Mouse (Mus musculus): Measurements from ENCODE around the gene Cox8b.

Gene Cox8b

DNA sequence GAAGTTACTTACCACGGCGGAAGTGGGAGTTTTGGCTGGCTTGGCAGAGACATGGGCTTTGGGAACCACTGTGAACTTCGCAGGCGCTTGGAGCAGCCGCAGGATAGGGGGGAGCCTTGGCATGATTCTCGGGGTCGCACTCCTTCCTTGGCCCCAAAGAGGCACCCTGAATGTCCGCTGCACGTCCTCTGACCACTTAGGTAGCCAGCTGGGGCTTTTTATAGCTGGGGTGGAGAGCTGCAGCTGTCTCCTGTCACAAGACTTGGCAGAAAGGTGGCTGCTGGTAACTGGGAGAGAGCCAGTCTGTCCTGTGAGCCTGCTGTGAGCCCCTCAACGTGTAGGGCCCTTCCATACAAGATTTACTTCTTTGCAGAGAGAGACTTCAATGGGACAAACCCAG is at the start of gene Cox8b:
Cox8b (minus strand) TSS at position 227 of the 400 bp plus-strand sequence.
- in situ Hi-C loops (cut with MboI, MseI), result loop anchor here (5.0 kb wide), 3 partner anchors 53 to 147 kb away; partner anchors contain the start of genes Odf3 (in 1 of the 2) and Scgb1c1 (in 1 of the 2)

DNA sequence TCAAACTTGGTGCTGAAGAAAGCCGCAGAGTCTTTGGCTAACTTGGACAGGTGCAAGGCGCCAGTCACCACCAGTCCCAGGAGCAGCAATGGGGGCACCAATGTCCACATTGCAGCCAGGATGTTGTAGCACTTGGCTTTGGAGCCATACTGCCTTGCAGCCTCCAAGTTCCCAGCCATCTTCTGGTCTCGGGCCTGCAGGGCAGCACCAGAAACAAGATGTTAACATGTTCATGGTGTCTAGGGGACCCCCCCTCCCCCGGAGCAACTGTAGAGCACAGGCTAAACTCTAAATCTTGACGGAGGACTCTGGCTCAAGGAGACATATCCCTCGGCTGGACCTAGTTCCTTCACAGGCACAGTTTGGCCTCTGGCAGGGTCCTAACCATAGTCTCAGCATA is 49.0 kb upstream of the Cox8b start:
- in situ Hi-C loops (cut with MboI, MseI), result loop anchor here in 1 of 2 experiments (5.0 kb wide), 1 partner anchor 223 kb away; the partner anchor contains the start of gene Rnh1

DNA sequence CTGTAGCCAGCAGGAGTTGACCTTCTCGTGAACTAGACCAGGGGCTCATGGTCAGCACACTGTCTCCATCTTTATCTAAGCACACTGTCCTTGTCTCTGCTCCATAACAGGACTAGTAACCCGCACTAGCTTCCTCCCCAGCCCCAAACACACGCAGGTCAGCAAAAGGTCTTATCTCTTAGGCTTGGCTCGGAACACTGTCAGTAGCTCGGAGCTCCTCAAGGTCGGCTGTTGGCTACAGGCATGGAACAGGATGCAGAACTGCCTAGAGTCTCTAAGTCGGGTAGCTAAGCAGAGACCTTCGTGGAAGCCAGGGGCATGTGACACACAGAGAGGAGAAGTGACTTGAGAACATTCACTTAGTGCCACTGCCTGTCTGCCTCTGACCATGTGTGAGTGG is 47.9 kb upstream of the Cox8b start:
- in situ Hi-C loops (cut with MboI, MseI), result loop anchor here in 1 of 2 experiments (5.0 kb wide), 1 partner anchor 224 kb away; the partner anchor contains the start of gene Rnh1

DNA sequence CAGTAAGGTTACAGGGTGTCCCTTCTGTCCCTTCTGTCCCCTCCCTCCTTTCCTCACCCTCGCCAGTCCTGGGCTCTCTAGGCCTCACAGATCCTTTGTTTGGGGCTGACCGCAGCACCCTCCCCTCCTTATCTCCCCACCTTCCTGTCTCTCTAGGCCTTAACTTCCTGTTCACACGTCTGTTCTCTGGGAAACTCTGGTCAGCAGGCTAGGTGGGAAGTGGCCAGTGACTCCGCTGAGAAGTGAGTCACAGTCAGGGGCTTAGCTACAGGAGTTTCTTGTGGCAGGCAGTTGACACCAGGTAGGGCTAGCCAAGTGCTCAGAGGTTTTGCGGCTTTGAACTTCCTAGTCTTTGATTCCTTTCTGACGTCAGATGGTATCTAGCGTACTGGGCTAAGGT is 46.7 kb upstream of the Cox8b start:
- in situ Hi-C loops (cut with MboI, MseI), result loop anchor here in 1 of 2 experiments (5.0 kb wide), 1 partner anchor 225 kb away; the partner anchor contains the start of gene Rnh1

DNA sequence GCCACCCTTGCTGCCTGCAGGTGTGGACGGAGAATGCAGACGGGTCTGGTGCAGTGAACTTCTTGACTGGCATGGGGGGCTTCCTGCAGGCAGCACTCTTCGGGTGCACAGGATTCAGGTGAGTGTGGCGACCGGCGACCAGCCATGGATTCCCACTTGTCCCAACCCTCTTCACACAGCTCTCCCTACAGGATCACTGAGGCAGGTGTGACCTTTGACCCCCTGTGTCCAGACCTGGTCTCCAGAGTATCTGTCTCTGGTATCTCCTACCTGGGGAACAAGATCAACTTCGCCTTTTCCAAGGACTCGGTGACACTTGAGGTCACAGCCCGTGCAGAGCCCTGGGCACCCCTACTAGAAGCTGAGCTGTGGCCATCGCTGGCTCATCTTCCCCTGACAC is 46.1 kb upstream of the Cox8b start:
- in situ Hi-C loops (cut with MboI, MseI), result loop anchor here in 1 of 2 experiments (5.0 kb wide), 1 partner anchor 226 kb away; the partner anchor contains the start of gene Rnh1

DNA sequence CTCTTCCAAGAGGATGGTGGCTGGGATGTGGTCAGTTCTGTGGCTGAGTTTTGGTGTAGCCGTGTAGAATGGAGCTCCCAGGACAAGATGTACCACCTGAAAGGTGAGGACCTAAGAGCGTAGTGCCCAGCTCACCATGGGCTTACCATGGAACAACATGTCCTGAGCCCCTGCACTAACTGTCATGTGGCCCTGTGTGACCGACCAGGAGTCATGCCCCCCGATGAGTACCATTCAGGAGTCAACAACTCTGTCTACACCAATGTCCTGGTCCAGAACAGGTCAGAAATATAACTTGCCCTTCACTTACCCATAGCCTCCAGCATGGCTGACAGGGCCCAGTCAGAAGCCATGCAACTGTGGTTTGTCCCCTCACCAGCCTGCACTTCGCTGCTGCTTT is 45.0 kb upstream of the Cox8b start:
- in situ Hi-C loops (cut with MboI, MseI), result loop anchor here in 1 of 2 experiments (5.0 kb wide), 1 partner anchor 227 kb away; the partner anchor contains the start of gene Rnh1

DNA sequence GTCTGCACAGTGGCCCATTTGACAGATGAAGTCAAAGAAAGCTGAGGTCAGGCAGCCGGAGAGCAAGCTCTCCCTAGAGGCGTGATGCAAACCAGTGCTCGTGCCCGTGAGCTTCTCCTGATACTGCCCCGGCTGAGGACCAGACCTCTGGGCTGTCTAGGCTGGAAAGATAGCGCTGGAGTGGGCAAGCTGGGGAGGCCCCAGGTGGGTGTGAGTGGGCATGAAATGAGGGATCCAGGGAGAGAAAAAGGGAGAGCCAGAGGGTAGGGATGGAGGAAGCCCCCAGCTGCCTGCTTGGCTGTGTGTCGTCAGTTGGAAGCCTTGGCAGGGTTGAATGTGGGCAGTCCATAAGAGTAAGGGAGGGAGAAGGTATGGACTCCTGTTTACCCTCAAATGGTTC is 44.0 kb upstream of the Cox8b start:
- in situ Hi-C loops (cut with MboI, MseI), result no loop called here

DNA sequence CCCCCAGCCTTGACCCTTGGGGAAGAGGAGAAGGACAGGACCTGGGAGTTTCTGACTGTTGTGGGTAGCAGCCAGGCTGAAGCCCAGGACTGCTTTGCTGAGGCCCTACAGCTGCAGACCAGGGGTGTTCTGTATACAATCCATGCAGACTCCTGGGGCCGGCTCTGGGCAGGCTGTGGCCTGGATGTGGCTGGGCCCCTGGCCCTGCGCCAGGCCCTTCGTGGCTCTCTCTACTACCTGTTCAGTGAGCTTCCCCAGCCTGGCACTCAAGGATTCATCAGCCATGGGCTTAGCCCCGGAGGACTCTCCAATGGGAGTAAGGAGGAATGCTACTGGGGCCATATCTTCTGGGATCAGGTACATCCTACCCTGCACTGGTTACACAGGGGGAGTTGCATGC is 43.1 kb upstream of the Cox8b start:
- in situ Hi-C loops (cut with MboI, MseI), result no loop called here

DNA sequence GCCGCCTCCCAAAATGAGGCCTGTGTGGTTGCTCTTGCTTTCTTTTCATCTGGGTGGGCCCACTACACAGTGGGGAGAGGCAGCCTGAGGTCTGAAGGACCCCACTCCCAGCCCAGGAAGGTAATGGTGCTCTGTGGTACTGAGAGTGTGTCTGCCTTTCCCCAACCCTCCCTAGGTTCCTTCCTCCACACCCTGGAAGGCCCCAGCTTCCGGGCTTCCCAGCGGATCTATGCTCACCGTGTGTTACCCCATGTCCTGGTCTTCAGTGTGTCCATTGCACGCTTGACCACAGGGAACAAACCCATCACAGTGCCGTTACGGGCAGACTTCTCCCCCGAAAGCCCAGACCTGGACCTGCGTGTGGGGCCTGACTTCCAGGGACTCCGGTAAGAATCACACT is 42.6 kb upstream of the Cox8b start:
- in situ Hi-C loops (cut with MboI, MseI), result no loop called here

DNA sequence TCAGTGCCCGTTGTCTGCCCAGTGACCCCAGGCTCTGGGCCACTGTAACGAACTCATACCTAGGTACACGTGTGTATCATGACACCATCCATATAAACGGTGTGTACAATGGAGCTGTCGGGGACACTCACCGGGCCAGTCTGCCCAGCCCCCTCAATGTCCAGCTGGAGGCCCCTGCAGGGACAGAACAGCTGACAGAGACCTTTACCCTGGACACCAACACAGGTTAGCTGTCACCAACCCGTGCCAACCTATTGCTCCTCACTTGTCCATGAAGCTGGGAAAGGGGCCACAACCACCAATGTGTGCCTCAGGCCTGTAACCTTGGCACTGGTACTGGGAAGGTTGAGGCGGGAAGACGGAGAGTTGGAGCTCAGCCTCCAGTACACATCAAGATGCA is 42.1 kb upstream of the Cox8b start:
- in situ Hi-C loops (cut with MboI, MseI), result no loop called here

DNA sequence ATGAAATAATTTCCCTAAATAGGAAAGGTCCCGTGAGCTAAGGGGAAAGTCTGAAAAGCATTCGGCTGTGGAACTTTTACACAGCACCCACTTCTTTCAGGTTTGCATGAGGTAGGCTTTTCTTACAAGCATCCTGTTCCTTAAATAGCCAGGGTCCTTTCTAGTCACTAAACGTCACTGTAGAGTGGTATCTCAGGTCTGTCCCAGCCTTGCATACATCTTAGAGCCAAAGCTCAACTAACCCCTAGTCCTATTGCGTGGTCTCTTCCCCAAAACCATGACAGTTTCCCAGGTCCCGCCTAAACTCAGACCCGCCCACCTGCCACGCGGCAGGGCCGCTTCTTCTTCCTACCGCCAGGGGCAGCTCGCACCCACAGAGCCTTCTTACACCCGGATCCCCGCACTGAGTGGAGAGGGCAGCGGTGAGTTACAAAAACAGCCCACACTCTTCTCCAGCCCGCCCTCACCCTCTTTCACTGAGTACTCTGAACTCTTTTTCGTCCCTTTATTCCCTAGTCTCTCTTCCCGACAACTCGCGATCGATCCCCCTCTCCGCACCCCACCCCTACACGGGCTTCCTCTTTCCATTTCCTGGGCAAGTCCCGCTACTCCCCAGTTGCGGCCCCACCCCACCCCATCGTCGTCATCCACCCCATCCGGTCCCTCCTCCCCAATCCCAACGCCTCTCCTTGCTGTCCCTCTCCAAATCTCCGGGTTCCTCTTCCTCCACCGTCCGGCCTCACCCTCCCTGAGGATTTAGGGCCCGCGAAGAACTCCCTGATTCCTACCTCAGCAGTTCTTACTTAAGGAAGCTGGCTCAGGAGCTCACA is 41.2 kb upstream of the Cox8b start, which contains the start of gene Pgghg:
Pgghg (plus strand) TSS at position 170 of the 830 bp plus-strand sequence.
- in situ Hi-C loops (cut with MboI, MseI), result no loop called here

DNA sequence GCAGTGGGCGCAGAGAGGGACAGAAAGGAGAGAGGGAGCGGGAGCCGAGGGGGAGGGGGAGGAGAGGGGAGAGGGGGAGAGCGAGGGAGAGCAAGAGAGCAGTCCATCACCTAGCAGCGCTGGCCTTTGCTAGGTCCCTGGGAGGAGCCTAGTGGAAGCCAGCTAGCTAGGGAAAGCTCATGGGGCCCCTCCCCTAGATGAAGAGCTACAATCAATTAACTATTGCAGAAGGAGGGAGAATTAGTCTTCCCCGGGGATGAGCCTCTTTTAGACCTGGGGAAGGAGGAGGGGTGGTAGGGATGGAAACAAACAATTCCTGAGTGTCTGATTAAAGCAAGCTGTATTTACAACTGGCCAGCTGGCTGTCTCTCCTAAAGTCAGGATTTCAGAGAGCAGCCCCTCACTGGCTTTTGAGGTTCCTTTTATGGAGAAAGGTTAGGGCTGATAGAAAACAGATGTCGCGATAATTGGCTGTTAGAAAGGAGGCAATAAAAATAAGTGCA is 39.5 kb upstream of the Cox8b start:
- in situ Hi-C loops (cut with MboI, MseI), result no loop called here

DNA sequence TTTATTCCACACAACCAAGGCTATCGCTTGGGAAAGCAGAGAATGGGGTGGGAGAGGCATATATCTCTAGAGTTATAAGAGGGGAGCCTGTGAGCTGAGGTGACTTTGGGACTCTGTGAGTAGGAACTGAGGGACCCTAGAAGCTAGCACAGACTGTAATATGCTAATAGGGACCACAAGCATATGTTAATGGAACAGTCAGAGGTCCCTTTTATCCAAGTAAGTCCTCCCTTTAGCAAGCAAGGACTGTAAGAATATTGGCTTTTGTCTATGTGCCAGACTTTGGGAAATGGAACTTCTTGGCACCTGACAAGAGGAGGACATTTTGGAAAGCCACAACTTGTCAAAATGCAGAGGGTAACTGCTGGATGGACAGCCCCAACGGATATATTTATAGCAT is 38.6 kb upstream of the Cox8b start:
- in situ Hi-C loops (cut with MboI, MseI), result no loop called here

DNA sequence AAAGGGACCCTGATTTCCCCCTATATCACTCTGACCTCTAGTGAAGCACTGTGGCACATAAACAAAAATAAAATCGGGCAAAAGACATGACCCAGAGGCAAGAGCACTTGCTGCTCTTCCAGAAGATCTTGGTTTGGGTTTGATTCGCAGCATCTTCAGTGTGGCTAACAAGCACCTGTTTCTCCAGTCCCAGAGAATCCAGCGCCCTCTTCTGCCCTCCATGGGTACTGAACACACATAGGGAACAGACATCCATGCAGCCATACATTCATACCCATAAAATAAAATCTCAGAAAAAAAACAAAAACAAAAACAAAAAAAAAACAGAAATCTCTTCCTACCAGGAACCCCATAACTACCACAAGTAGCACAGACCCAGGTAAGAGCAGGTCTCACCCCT is 38.2 kb upstream of the Cox8b start:
- in situ Hi-C loops (cut with MboI, MseI), result no loop called here

DNA sequence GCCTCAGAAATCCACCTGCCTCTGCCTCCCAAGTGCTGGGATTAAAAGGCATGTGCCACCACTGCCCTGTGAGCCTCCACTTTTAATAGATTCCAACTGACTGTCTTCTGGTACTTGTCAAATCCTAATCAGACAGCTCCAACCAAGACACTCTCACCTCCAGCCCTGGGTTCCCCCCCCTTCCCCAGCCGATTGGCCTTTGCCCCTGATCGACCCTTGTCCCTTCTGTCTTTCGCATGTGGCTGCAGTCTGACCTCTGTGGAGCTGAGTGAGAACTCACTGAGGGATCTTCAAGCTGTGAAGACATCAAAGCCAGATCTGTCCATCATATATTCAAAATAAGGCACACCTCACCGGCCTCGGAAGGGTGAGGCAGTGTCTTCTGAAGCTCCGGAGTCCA is 26.9 kb upstream of the Cox8b start:
- in situ Hi-C loops (cut with MboI, MseI), result no loop called here

DNA sequence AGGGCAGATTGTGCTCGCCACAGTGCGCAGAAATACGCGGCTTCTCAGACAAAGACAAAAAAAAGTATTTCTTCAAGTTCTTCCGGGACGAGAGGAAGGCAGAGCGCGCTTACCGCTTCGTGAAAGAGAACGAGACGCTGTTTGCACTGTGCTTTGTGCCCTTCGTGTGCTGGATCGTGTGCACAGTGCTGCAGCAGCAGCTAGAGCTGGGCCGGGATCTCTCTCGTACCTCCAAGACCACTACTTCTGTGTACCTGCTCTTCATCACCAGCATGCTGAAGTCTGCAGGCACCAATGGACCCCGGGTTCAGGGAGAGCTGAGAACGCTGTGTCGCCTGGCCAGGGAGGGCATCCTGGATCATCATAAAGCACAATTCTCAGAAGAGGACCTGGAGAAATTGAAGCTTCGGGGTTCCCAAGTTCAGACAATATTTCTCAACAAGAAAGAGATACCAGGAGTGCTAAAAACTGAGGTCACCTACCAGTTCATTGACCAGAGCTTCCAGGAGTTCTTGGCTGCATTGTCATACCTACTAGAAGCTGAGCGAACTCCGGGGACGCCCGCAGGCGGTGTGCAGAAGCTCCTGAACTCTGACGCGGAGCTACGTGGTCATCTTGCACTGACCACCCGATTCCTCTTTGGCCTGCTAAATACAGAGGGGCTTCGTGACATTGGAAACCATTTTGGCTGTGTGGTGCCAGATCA is 23.0 kb upstream of the Cox8b start:
- in situ Hi-C loops (cut with MboI, MseI), result no loop called here

DNA sequence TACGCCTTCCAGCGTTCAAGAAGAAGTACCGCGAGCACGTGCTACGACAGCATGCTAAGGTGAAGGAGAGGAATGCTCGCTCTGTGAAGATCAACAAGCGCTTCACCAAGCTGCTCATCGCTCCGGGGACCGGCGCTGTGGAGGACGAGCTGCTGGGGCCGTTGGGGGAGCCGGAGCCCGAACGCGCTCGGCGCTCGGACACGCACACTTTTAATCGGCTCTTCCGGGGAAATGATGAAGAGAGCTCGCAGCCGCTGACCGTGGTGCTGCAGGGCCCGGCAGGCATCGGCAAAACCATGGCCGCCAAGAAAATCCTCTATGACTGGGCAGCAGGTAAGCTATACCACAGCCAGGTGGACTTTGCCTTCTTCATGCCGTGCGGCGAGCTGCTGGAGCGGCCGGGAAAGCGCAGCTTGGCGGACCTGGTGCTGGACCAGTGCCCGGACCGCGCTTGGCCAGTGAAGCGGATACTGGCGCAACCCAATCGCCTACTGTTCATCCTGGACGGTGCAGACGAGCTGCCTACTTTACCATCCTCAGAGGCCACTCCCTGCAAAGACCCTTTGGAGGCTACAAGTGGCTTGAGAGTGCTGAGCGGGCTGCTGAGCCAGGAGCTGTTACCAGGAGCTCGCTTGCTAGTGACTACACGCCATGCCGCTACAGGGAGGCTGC is 22.3 kb upstream of the Cox8b start:
- in situ Hi-C loops (cut with MboI, MseI), result no loop called here

DNA sequence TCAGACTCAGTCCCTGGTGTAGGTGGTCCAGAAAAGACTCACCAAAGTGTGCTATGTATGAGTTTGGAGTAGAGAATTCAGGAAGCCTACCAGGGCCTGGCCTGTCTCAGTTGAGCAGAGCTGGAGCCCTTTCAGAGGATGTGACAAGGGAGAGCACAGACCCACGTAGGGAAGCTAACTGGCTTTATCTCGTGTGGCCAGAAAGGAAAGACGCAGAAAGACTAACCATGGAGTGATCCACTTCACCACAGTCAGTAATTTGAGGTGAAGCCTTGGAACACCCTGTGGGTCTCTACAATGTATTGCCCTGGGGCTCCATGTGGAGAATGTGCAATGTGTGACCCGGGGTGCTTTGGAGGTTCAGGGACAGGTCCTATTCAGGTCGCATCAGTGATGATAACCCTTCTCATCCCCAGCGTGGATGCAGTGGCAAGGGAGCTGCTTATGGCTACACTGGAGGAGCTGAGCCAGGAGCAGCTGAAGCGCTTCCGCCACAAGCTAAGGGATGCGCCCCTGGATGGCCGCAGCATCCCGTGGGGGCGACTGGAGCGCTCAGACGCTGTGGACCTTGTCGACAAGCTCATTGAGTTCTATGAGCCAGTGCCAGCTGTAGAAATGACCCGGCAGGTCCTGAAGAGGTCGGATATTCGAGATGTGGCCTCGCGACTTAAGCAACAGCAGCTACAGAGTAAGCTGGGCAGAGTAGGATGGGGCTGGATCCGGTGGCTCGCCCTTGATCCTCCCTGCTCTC is 21.2 kb upstream of the Cox8b start:
- in situ Hi-C loops (cut with MboI, MseI), result no loop called here

DNA sequence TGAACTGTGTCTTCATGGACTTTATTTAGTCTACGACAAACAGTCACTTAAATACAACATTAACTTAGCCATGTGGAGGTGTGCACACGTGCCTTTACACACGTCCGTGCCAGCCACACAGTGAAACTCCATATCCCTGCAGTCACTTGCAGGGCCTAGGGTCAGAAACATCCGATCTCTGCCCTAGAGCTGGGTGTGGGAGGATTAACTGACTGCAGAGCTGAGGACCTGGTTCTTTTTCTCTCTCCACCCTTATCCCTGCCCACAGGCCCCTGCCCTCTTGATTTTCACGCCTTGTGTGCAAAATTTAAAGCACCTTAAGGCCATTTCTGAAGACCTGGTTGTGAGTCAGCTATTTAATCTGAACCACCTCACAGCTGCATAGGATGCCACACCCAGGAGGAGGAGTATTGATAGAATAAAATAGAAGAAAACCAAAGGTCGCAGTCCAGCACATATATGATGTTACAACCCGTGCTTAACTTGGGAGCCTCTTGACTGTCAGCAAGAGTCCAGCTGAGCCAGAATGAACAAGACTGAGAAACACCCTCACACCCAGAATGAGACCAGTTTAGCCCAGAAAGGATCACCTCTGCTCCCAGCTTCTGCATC is 20.3 kb upstream of the Cox8b start, which contains the start of gene Nlrp6:
Nlrp6 (plus strand) TSS at position 485 of the 612 bp plus-strand sequence.
- in situ Hi-C loops (cut with MboI, MseI), result no loop called here

DNA sequence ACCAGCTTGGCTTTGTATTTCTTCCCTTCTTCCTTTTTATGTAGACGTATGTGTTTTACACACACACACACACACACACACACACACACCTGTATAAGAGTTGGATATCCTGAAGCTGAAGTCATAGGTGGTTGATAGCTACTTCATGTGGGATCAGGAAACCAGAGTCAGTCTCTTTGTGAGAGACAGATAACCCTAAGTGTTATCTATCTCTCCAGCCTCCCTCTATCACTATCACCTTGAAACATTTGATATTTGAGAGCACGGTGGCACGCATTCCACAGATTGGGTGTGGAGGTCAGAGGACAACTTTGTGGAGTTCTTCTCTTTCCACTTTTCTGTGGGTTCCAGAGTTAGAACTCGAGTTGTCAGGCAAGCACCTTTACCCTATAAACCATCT is 19.7 kb upstream of the Cox8b start:
- in situ Hi-C loops (cut with MboI, MseI), result no loop called here
